8 mouse cellular contexts compared by ENCODE assay signal in genomic region chr4:144901561-144902111, GRCm38 (mm10). TPM values are rescaled to one million over a fixed set of nuclear protein-coding genes. Genes with fewer than 3 reads are reported as not detected.
DNase-seq lines count a peak whose midpoint lies in the region; ATAC-seq and TF ChIP-seq lines count a peak whose summit lies in the region.

No protein-coding gene starts in this region.

- H3K4me3 ChIP-seq in thymus, adult 2 months (ENCODE audit: control insufficient read depth, insufficient read depth, low read length), result no peak overlapping the region
- H3K4me3 ChIP-seq in liver, embryonic 11.5 days (ENCODE audit: low read depth, low read length), result no peak overlapping the region
- no peak overlapping the region for H3K4me3 ChIP-seq in stomach, postnatal 0 days (ENCODE audit: low read depth, low read length)
- H3K4me3 ChIP-seq in forebrain, embryonic 13.5 days, result no peak overlapping the region

- 61% methylated on average over 5 of the region's 5 CpGs for WGBS in thymus, adult 2 months
- 55% methylated on average over 5 of the region's 5 CpGs for WGBS in liver, embryonic 11.5 days
- 37% methylated on average over 5 of the region's 5 CpGs for WGBS in stomach, postnatal 0 days
- 84% methylated on average over 5 of the region's 5 CpGs for WGBS in forebrain, embryonic 13.5 days

- intact Hi-C loops in left cerebral cortex, postnatal 25 days (cut with DNase I), result no loop called here

- peak; percentile 51 for ATAC-seq in liver, embryonic 11.5 days (replicated peaks; ENCODE audit: low FRiP score)
- peak; percentile 85 for ATAC-seq in stomach, postnatal 0 days (ENCODE audit: low FRiP score, low TSS enrichment)
- ATAC-seq in forebrain, embryonic 13.5 days, result no peak

- H3K4me2 ChIP-seq in liver, embryonic 11.5 days, result peak overlapping the region; percentile 18; the same call in 1 of the 2 replicates
- no peak overlapping the region for H3K4me2 ChIP-seq in stomach, postnatal 0 days (replicated peaks; ENCODE audit: low read depth)
- no peak overlapping the region for H3K4me2 ChIP-seq in forebrain, embryonic 13.5 days

- no peaks in the 10 kb centered on the region for H3K27me3 ChIP-seq in thymus, adult 2 months (ENCODE audit: control insufficient read depth, insufficient read depth, low read length)
- no peaks in the 10 kb centered on the region for H3K27me3 ChIP-seq in liver, embryonic 11.5 days (replicated peaks; ENCODE audit: control insufficient read depth, insufficient read depth, low read length)
- H3K27me3 ChIP-seq in stomach, postnatal 0 days (ENCODE audit: control insufficient read depth, insufficient read depth, low read length), result no peaks in the 10 kb centered on the region
- H3K27me3 ChIP-seq in forebrain, embryonic 13.5 days, result no peaks in the 10 kb centered on the region

- H3K36me3 ChIP-seq in thymus, adult 2 months (ENCODE audit: control insufficient read depth, insufficient read depth, low read length), result peaks cover 12% of the 10 kb centered on the region; the same call in 1 of the 2 replicates
- H3K36me3 ChIP-seq in liver, embryonic 11.5 days (ENCODE audit: control insufficient read depth, insufficient read depth, low read length), result no peaks in the 10 kb centered on the region
- peaks cover 4% of the 10 kb centered on the region; the same call in 1 of the 2 replicates for H3K36me3 ChIP-seq in stomach, postnatal 0 days (ENCODE audit: control insufficient read depth, insufficient read depth, low read length)
- no peaks in the 10 kb centered on the region for H3K36me3 ChIP-seq in forebrain, embryonic 13.5 days (ENCODE audit: poor library complexity, severe bottlenecking)

- DNase-seq in adrenal gland, postnatal 10 days, result peak; percentile 58
- DNase-seq in adrenal gland, adult 18-20 months (ENCODE audit: low spot score in 2 of 2), result no peak
- peak; percentile 38 for DNase-seq in thymus, postnatal 14 days
- DNase-seq in thymus, adult 2 months, result no peak
- no peak for DNase-seq in liver, embryonic 11.5 days (ENCODE audit: low spot score)
- peak; percentile 91 for DNase-seq in stomach, postnatal 0 days (ENCODE audit: low spot score)
- no peak for DNase-seq in left cerebral cortex, postnatal 25 days (ENCODE audit: low spot score in 2 of 2)

- no peak for TF ChIP-seq CTCF in thymus, adult 2 months (IDR thresholded peaks at IDR 0.05; ENCODE audit: borderline replicate concordance, control insufficient read depth, extremely low read depth, insufficient read depth, low read length, poor library complexity)
- TF ChIP-seq CTCF in stomach, postnatal 0 days (IDR thresholded peaks at IDR 0.05; ENCODE audit: low read depth), result no peak

- peaks cover 53% of the 10 kb centered on the region for H3K4me1 ChIP-seq in thymus, adult 2 months (replicated peaks; ENCODE audit: control insufficient read depth, insufficient read depth, low read length)
- peaks cover 69% of the 10 kb centered on the region for H3K4me1 ChIP-seq in liver, embryonic 11.5 days (replicated peaks; ENCODE audit: control insufficient read depth, insufficient read depth, low read length)
- H3K4me1 ChIP-seq in stomach, postnatal 0 days (replicated peaks; ENCODE audit: control insufficient read depth, insufficient read depth), result peaks cover 12% of the 10 kb centered on the region
- H3K4me1 ChIP-seq in forebrain, embryonic 13.5 days, result no peaks in the 10 kb centered on the region

- TF ChIP-seq POLR2A in thymus, adult 2 months (IDR thresholded peaks at IDR 0.05; ENCODE audit: control insufficient read depth, extremely low read depth, insufficient read depth, low read length, poor library complexity), result no peak

- H3K9ac ChIP-seq in liver, embryonic 11.5 days (ENCODE audit: low read depth, low read length), result no peak overlapping the region; the same call in 1 of the 2 replicates
- H3K9ac ChIP-seq in stomach, postnatal 0 days (ENCODE audit: low read length), result no peak overlapping the region
- H3K9ac ChIP-seq in forebrain, embryonic 13.5 days, result no peak overlapping the region

- H3K9me3 ChIP-seq in liver, embryonic 11.5 days (ENCODE audit: control insufficient read depth, low read length), result no peaks in the 10 kb centered on the region
- H3K9me3 ChIP-seq in stomach, postnatal 0 days (ENCODE audit: control insufficient read depth, low read length), result no peaks in the 10 kb centered on the region
- H3K9me3 ChIP-seq in forebrain, embryonic 13.5 days (replicated peaks), result no peaks in the 10 kb centered on the region

- no peak for TF ChIP-seq EP300 in stomach, postnatal 0 days (optimal IDR thresholded peaks at IDR 0.05)

- no peak overlapping the region for H3K27ac ChIP-seq in thymus, adult 2 months (ENCODE audit: control insufficient read depth, insufficient read depth, low read length)
- H3K27ac ChIP-seq in liver, embryonic 11.5 days (ENCODE audit: low read depth, low read length), result no peak overlapping the region
- H3K27ac ChIP-seq in stomach, postnatal 0 days (replicated peaks), result peak overlapping the region; percentile 76
- no peak overlapping the region for H3K27ac ChIP-seq in forebrain, embryonic 13.5 days

RNA-seq across cellular contexts. Expression of gene Dhrs3, which starts 9.0 kb away (rescaled TPM):
- total RNA-seq in adrenal gland, postnatal 10 days (2021), result 100 to 1,000 TPM; 108 to 126 TPM
- total RNA-seq in adrenal gland, adult 18-20 months (2021), result 100 to 1,000 TPM; 101 to 111 TPM
- 224 and 227 TPM in 2 replicates for polyA plus RNA-seq in thymus, adult 2 months (2012; rRNA removed)
- 42.9 and 45.3 TPM in 2 replicates for polyA plus RNA-seq in liver, embryonic 11.5 days (2014; fragmentation: Nextera tagmentation; extraction: Ambion mirVana)
- 103 and 106 TPM in 2 replicates for polyA plus RNA-seq in stomach, postnatal 0 days (2015; fragmentation: Nextera tagmentation; extraction: Ambion mirVana)
- total RNA-seq in left cerebral cortex, postnatal 25 days (2021), result 10 to 100 TPM; 29.6 to 35.8 TPM
- polyA plus RNA-seq in forebrain, embryonic 13.5 days (2015; fragmentation: Nextera tagmentation; extraction: Ambion mirVana), result 5.9 and 6.8 TPM in 2 replicates

Comparison
In these comparisons a context has a peak if more than half of its experiments do, and no peak if none do; other contexts are left out.
1. DNase-seq: peak in adrenal gland, postnatal 10 days (single experiment), thymus, postnatal 14 days (single experiment) and stomach, postnatal 0 days (single experiment); none in adrenal gland, adult 18-20 months (0 of 2), thymus, adult 2 months (single experiment), liver, embryonic 11.5 days (single experiment) and left cerebral cortex, postnatal 25 days (0 of 2).